Mouse (Mus musculus) retina, adult 2 months (tissue): ENCODE results near the gene Maip1.

ENCODE experiments used
- DNase-seq: peaks from one replicate; pipeline ENCODE4 v3.0.0-alpha.2; 2012; ENCODE audit warnings: low read depth, low spot score

Gene Maip1

GRCm38 (mm10) chr1:57406187-57407151 lies at the start of gene Maip1, which contains the start of gene Tyw5:
Gene Maip1 (plus strand): TSS chr1:57406328.
Gene Tyw5 (minus strand): TSS chr1:57407101.
- peak; percentile 84 for DNase-seq

- DNase-seq, result no peak
Observed at GRCm38 (mm10) chr1:57358546-57358945, 47.6 kb upstream of the Maip1 start.

DNA sequence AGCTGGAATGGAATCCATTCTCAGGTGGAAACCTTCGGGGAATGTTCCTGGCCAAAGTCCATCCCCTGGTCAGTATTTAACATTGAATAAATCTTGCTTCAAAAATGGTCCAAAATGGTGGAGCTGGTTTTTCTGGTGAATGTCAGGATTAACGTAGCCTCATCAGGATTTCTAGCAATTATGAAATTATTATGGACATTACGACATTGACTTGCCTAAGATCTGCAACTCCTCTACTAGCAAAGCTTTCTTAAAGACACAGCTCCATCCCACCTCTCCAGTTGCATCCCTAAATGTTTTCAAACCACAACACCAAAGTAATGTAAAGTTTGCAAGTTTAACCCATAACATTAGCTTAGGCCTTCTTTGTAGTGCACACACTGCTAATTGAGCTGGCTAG lies 38.7 kb upstream of the Maip1 start:
- no peak for DNase-seq

GRCm38 (mm10) chr1:57369111-57369510 lies 37.0 kb upstream of the Maip1 start:
- no peak for DNase-seq

GRCm38 (mm10) chr1:57370451-57370850 lies 35.7 kb upstream of the Maip1 start:
- no peak for DNase-seq

GRCm38 (mm10) chr1:57375276-57375675 lies 30.9 kb upstream of the Maip1 start:
- no peak for DNase-seq

GRCm38 (mm10) chr1:57376806-57377205 lies 29.3 kb upstream of the Maip1 start:
- no peak for DNase-seq

DNA sequence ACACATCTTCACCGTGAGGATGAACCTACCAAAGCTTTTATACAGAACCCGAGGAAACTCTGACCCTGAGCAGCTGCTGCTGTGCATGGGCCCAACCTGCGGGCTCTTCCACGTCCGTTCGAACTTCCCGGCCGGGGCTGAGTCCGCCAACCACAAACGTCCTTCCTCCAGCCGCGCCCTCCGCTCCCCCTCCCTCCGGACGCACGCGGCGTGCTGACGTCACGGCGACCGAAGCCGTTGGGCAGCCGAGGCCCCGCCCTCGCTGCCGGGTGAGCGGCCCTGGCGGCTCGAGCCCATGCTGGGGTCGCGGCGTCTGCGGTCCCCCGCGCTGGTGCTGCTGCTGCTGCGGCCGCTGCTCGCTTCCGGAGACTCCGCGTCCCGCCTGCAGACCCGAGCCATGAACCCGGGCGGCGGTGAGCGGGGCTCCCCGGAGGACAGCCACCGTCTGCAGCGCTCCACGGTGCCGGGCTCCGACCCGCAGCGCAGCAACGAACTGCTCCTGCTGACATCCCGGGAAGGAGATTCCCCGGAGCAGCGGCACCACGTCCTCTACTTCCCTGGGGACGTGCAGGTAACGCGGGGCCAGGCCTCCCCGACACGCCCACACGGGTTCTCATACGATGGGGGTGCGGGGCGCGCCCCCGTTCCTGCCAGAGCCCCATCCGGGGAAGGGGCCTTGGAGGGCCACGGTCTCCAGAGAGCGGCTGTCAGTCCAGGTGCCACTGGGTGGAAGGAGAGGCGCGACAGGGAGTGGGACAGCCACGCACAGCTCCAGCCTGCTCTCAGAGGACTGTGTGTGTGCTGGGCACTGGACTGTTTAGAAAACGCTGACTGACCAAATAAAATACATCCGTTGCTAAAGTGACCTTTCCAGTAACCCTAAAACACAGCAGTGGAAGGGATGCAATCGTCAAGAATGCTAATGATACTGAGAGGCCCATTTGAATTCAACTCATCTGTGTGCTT lies 28.5 kb upstream of the Maip1 start, which contains the start of gene 1700066M21Rik:
1700066M21Rik (plus strand) TSS at position 245 of the 966 bp plus-strand sequence.
- DNase-seq, result peak; percentile 75

DNA sequence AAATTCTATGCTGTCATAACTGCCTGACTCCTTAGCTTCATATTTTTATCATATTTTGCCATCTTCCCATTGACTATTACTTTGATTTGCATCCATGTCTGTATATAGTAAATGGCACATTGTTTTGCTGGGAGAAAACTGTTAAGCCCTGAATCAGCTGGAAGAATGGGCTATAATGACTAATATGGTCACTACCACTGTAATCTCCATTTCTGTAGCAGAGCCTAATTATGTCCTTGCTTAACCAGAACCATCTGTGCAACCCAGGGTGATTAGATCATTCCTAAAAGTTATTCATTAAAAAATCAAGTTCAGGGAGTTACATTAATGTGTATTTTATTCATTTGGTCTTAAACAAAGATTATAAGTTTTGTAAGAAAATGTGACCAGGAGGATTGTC lies 19.6 kb upstream of the Maip1 start:
- DNase-seq, result no peak

DNA sequence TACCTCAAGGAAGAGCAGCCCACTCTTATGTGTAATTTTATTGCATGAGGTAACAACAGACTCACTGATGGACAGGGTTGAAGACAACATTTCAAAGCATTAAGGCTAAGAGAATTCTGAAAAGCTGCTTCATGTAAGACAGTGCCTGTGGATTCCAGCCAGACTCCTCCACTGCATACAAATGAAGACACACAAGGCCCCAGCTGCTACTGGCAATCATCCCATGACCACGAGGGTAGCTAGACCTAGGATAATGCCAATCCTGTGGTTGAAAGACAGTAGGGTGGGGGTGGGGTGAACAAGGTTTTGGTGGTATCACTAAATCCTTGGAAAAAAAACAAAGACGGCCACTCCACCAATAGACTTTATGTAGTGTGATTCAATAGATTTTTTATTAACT lies 18.3 kb upstream of the Maip1 start:
- DNase-seq, result no peak

DNA sequence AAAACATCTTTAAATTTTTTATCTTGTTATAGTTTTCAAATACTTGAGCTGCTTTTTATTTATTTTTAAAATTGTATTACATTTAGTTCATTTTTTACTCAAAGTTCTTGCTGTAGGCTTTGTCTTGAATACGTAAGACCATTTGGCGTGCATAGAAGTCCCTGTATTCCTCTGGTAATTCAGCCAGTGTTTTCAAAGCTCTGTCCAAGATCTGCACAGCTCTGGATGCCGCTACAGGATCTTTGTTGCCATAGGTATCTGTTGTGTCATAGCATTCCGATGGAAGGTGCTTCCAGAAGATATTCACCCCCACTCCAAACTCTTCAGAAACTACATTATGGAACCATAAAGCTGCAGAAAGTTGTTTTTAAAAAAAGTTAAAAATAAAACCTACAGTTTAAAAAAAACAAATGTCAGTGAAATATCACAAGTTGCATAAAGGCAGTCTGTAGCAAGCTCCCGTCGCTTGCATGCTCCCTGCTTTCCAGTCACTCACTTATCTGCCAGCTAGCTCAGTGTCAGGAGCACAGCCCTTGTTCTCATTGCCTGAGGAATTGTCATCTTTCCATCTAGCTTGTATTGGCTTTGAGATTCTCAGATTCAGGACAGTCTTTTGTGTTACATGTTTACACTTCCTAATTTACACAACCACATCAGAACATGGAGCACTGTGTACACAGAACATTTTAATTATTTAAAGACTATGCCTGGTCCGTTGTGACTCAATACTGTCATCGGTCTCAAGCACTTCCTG lies 17.5 kb upstream of the Maip1 start:
- DNase-seq, result no peak

DNA sequence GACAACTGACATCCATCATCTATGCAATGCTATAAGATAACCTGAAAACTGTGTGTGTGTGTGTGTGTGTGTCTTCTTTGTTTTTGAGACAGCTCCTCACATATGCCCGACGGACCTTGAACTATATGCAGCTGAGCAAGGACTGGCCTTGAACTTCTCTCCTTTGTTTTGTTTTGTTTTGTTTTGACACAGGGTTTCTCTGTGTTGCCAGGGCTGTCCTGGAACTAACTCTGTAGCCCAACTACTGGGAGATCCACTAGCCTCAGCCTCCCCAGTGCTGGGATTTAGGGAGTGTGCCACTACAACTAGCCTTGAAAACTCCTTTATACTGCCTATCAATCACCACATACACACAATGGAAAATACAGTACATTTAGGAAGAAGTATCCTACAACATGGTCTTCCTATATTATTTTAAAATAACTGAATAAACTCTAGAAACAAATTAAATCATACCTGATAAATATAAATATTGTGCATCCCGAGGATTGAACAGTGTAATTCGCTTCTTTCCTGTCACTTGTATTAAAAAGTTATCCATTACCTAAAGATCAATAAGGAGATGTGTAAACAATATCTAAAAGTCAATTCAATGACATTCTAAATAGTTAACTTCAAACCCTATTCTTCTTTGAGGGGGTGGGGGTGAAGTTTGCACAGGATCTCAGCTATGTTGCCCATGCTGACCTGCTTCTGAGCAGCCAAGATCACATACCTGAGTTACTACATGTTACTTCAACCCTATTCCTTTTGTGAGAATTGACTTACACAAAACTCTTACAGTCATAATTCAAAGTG lies 14.9 kb upstream of the Maip1 start:
- no peak for DNase-seq

DNA sequence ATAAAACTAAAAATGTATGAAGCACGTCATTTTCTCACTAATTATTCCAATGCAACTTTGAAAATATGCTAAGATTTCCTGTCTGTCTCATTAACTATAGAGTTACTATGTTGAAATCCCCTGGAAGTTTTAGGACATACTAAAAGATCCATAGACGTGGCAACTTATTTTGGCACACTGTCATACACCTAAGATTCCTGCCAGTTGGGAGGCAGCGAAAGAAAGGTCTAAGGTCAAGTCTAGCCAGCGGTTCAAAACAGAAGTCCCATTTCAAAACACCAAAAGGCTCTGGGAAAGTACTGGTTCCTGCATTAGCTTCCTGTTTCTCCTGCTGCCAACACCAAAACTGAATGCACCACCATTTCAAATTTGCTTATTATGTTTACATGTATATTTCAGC lies 13.7 kb upstream of the Maip1 start:
- no peak for DNase-seq

DNA sequence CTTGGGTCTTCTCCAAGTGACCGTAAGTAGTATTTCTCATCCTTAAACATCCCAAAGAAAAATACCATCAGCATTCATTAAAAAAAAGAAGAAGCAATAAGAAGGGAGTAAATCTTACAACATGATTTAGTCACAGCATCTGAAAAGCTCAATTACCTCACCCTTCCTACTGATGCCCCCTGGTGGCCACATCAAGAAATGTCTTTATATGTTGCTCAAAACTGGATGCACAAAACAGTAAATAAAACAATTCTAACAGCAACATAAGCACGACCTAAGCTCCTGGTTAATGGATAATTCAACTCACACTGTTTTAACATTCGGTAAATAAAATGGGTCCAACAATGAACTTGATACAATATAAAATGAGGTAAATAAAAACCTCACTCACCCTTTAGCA lies 12.1 kb upstream of the Maip1 start:
- no peak for DNase-seq

- DNase-seq, result no peak
Observed at GRCm38 (mm10) chr1:57400321-57400720, 5.8 kb upstream of the Maip1 start.

DNA sequence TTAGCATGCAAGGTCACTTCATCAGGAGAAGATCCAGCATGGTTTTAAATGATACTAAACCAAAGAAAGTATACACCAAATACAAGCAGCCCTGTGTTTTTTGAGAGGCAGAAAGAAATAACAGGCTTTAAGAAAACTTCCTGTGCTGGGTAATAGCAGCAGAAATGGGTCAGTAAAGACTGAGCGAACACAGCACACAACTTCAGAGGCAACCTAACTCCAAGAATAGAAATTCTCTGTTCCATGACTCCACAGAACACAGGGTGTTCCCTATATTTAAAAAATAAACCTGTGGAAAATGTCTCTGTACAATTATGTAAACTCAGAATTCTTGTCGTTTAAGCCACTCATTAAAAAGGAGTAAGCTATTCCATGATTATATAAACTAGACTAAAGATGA lies 5.3 kb upstream of the Maip1 start:
- DNase-seq, result no peak

GRCm38 (mm10) chr1:57402116-57402515 lies 4.0 kb upstream of the Maip1 start:
- DNase-seq, result no peak

DNA sequence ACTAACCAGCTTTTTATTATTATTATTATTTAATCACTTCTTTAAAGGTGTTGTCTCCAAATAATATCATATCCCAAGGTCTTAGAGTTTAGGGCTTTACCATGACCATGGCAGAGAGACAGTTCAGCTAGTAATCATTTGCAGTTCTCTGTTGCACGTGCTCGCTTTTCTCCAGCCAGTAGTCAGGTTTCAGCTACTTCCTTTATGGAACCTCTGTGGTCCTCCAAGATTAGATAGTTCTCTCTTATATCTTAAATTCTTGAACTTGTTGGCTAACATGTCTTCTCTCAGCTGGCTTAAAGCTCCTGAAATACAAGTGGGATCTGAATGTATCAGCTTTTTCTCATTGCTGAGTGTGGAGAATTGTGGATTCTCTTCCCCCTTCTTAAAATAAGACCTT lies 2.9 kb downstream of the Maip1 start:
- no peak for DNase-seq

GRCm38 (mm10) chr1:57413397-57413796 lies 7.3 kb downstream of the Maip1 start:
- DNase-seq, result no peak

- DNase-seq, result no peak
Observed at GRCm38 (mm10) chr1:57423696-57424095, 17.6 kb downstream of the Maip1 start.
